Mouse (Mus musculus) large intestine, adult 2 months (tissue): ENCODE results near the gene Ank2. TPM values are rescaled to one million over a fixed set of nuclear protein-coding genes. Genes with fewer than 3 reads are reported as not detected.

Experiments
- DNase-seq: peaks from one replicate; pipeline ENCODE4 v3.0.0-alpha.2; 2012; ENCODE audit warnings: low read depth, low spot score
- WGBS: fragments of 180-500 bp; shearing (Covaris S2); methylation state at CpG from one replicate; pipeline ENCODE4 v1.1.7; 2018; 5-methylcytosine and 5-hydroxymethylcytosine counted together
- polyA plus RNA-seq: library from polyadenylated mRNA; depleted of rRNA; stranded (reverse); fragments of >200 nt; gene quantifications from 2 replicates; pipeline ENCODE4 v1.2.3, GENCODE M21; 2012

Gene Ank2
- polyA plus RNA-seq, 1 experiment = 2.9 TPM

DNA sequence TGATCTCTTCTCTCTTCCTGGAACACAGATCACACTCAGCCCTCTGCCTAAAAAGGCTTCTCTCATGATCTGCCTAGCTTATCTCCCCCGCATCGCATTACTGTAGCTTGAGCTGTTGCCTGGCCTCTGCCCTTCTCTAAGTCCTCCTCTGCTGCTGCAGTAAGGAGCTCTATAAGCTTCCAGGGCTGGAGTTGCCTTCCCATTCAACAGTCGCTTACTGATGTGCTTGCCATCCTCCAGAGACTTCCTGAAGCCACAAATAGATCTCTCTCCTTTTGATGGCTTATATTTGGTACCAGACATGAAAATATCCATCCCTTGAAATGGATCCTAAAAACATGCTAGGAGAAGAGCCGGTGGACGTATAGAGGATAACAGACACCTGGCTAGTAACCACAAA, 290.3 kb downstream of the Ank2 start:
- 87% methylated on average over 5 of the region's 5 CpGs for WGBS
- no peak for DNase-seq

- DNase-seq = no peak
- WGBS = 76% methylated on average over 5 of the region's 5 CpGs
Observed at GRCm38 (mm10) chr3:127205883-127206434, 293.2 kb downstream of the Ank2 start.

DNA sequence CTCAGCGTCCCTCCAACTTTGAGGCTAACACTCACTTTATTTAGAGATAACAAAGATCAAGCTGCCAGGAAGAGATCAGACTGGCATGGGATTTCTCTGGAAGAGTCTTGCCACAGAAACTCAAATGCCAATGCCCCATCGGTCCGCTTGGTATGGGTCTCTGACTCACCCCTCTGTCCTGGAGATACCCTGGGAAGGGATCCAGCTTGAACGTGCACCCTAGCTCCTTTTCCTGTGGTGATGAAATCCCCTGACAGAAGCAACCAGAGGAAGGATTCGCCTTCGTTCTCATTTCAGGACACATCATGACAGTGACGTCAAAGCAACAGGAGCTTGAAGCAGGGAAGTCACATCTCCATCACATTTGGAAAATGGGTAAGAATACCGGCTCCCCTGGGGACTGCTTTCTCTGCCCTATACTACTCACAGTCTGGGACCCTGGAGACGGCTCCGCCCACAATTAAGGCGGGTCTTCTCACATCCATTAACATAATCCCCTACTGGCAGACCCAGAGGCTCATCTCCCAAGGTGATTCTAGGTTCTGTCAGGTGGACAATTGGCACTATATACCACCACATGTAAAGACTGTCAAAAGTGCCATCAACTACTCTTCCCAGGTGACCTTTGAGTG, 296.6 kb downstream of the Ank2 start:
- DNase-seq = no peak
- 53% methylated on average over 11 of the region's 11 CpGs for WGBS

DNA sequence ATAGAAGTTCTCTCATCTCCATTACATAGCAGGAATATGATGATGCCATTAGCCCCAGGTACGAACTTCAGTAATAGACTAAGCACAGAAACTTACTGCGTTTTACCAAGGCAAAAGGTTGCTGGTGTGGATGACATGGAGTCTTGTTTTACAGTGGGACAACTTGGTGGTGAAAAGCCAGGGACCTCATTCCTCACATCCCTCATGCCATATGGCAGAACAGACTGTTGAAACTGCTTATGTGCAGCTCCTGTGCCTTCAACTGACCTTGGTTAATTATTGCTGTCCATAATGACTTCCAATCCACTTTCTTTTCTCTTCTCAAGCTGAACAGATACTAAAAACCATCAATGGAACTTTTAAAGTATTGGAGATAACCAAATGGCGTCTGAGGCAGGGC, 298.4 kb downstream of the Ank2 start:
- WGBS = 81% methylated on average over 3 of the region's 3 CpGs
- DNase-seq = no peak

GRCm38 (mm10) chr3:127199112-127199665, 300.0 kb downstream of the Ank2 start:
- no peak for DNase-seq
- 84% methylated on average over 9 of the region's 9 CpGs for WGBS

DNA sequence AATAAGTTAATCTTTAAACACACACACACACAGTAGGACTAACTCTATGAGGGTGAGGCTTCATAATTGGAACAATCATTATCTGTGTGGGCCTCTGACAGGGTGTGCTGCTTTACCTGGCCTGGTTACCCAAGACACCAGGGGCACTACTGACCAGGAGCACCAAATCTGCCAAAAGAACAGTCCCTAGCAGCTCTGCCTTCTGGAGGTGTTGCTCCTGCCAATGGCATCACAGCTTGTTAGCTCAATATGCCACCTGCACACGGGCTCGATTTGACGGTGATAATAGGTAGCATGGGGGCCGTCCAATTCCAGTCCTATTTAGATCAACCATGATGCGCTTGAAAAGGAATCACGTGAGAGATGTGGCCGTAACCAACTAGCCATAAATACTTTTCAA, 300.5 kb downstream of the Ank2 start:
- WGBS = 91% methylated on average over 7 of the region's 7 CpGs
- no peak for DNase-seq

GRCm38 (mm10) chr3:127188789-127189128, 310.4 kb downstream of the Ank2 start:
- 89% methylated on average over 5 of the region's 5 CpGs for WGBS
- DNase-seq = no peak

DNA sequence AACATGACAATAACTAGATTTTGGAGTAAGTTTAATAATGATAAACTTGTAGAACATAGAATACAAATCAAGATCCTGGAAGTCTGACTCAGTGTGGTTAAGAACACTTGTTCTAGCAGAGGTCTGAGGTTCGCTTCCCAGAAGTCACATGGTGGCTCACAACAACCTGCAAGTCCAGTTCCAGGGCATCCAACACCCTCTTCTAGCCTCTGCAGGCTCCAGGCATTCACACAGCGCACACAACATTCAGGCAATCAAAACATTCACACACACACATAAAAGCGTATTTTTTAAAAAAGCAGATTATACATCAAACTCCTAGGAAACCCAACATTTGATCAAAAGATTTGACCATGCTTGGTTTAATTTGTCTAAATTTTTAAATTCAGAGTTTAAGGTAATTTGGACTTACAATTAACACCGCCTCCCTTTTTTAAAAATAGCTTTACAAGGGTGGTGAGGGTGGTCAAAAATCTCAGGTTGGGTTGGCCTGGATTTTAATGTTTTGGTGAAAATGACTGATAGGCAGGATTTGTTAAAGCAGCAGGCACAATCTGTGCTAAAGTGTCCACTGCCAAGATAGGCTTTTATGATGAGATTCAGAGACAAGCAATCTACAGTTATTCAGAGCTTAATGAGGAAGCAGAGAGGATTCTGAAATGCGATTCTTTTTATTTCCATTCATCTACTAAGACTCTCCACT, 310.9 kb downstream of the Ank2 start:
- 85% methylated on average over 5 of the region's 5 CpGs for WGBS
- DNase-seq = no peak

DNA sequence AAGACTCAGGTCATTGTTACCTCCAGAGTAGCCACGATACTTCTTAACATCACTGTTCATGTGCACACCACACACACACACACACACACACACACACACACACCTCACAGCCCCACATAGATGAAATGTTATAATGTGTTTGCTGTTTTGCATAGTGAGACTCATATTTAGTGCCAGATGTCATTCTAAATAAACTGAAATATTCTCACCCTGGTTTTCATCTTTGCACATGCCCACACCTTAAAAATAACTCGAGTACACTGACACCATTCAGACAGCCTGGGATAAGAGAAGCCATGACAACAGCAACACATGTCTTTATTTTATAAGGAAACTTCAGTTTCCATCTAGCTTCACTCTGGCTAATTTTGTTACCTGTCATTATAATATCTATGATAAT, 312.1 kb downstream of the Ank2 start:
- WGBS = 71% methylated on average over 2 of the region's 2 CpGs
- DNase-seq = no peak

DNA sequence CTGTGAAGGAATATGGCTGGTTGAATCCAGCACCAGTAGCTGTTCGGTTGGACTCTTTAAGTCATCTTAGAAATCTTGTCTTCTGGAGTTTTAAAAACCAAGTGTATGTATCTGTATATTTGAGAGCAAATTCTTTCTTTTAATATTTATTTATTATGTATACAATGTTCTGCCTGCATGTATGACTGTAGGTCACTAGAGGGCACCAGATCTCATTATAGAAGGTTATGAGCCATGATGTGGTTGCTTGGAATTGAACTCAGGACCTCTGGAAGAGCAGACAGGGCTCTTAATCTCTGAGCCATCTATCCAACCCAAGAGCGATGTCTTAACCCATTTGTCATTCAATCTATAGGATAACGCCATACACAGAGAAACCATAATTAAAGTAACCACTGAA, 312.9 kb downstream of the Ank2 start:
- 95% methylated on average over 3 of the region's 3 CpGs for WGBS
- no peak for DNase-seq

- 12% methylated on average over 5 of the region's 5 CpGs for WGBS
- DNase-seq = no peak
Observed at GRCm38 (mm10) chr3:127183998-127184753, 315.0 kb downstream of the Ank2 start.

GRCm38 (mm10) chr3:127172697-127173096, 326.5 kb downstream of the Ank2 start:
- 69% methylated on average over 2 of the region's 2 CpGs for WGBS
- DNase-seq = no peak

DNA sequence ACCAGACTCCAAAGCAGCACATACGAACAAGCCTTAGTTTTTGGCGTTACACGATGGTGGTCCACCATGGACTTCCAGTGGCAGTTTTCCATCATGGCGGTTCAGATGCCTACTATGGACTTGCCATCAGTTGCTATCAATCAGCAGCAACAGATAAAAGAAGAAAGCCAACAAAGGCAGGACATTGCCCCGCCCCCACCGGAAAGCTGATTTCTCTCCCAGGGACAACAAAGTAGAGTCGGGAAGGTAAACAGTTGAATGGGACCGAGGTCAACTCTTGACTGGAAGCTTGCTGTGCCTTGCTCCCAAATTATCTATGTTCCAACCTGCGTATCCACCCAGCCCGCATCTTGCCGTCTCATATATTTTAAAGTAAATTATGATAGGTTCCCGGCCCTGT, 328.9 kb downstream of the Ank2 start:
- no peak for DNase-seq
- 53% methylated on average over 12 of the region's 12 CpGs for WGBS

- 60% methylated on average over 1 of the region's 1 CpGs for WGBS
- DNase-seq = no peak
Observed at GRCm38 (mm10) chr3:127169114-127169513, 330.0 kb downstream of the Ank2 start.

DNA sequence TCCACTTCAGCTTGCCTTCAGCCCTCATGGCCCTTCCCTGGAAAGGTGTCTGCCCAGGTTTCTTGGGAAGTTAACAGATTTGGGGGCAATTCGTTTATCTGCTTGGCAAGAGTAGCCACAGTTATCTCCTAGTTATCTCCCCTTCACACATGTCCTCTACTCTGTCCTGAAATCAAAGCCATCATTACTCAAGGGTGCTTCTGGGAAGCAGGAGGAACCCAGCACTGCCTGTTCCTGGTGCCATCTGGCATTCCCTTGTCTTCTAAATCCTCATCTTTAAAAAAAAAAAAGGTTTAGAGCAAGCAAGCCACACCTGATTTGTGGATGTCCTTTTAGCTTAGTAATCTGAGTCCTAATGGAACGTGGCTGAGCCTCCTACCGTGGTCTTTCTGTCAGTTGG, 335.4 kb downstream of the Ank2 start:
- no peak for DNase-seq
- 60% methylated on average over 3 of the region's 3 CpGs for WGBS

- under 1% methylated on average over 41 of the region's 41 CpGs for WGBS
Observed at GRCm38 (mm10) chr3:127161998-127162712, 337.0 kb downstream of the Ank2 start.

DNA sequence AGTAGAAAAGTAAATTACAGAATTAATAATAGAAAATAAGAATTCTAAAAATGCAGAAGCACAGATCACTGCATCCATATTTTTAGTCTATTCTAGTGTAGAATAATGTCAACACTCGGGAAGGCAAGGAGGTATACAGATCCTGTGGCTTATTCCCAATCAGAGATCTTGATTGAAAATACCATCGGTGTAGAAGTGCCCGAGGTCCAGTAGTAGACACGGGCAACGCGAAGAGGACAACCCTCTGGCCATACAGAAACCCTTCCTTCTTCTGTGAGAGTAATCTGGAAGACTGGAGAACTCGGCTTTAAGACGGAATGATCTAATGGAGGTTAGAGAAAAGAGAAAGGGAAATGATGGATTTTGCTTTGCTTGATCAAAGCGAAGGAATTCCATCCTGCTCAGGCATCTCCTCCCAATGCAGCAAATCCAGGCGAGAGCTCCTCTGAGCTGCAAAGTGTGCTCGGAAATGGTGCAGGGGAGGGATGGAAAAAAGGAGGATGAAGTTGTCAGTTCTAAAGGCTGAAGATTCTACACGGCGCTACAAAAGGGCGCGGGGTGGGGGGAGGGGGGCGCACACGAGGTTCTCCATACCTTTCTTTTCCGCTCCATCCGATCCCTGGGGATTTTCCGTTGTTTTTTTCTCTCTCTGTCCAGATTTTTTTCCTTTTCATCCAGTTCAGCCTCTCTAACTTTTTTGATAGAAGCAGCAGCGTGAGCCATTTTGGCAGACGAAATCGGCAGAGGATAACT, 337.9 kb downstream of the Ank2 start:
- no peak for DNase-seq
- 8% methylated on average over 23 of the region's 23 CpGs for WGBS

More at GRCm38 (mm10) chr3:127161998-127162712, 337.0 kb downstream of the Ank2 start:
- peak; percentile 14 for DNase-seq

DNA sequence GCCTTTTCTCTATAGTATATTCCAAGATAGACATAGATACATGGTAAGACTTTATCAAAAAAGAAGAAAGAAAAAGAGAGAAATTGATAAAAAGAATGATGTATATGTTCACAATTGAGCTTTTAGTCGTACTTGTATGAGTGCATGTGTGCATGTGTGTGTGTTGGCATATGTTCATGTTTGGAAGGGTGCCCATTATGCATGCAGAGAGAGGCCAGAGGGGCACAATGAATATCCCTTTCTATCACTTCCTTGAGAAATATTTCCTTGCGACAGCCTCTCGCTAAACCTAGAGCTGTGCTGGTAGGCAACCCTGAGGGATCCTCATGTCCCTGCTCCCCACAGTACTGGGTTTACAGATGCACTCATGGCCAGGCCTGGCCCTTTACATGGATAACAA, 341.4 kb downstream of the Ank2 start:
- 76% methylated on average over 3 of the region's 3 CpGs for WGBS

GRCm38 (mm10) chr3:127156080-127156479, 343.1 kb downstream of the Ank2 start:
- no peak for DNase-seq
- WGBS = 74% methylated on average over 9 of the region's 9 CpGs

More for the DNA sequence above, 341.4 kb downstream of the Ank2 start:
- DNase-seq = no peak
